Mouse (Mus musculus): ENCODE measurements at regions not wholly inside any gene's neighbourhood (a gene's known extent, or its start where the extent isn't known, plus 50 kb on each side); places are given as distances from the start of the nearest gene placed in this dataset.

DNA sequence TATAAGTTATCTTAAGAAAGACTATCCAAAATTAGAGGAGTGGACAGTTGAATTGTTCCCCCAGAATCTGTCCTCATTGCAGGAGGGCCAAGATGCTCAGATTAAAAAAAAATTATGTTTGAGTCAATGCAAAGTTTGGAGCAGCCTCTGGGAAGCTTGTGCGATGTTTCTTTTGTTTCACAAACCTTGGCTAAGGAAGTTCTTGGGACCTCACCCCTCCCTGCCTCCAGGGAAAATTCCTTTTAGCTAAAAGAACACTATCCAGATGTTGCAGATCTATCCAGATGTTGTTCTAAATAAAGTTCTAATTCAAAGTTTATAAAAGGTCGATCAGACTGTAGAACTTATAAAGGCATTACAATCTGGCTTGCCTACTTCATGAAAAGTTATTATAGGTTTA lies 160.8 kb downstream of the Hira start:
- H3K4me3 ChIP-seq (replicated peaks; ENCODE audit: low read length), result no peak overlapping the region
- no peaks in the 10 kb centered on the region for H3K4me1 ChIP-seq (ENCODE audit: control insufficient read depth, insufficient read depth, low read length)
- H3K9me3 ChIP-seq (ENCODE audit: control insufficient read depth, low read length), result 0 out of 2 replicates have a peak, but pooled peaks cover 4% of the 10 kb centered on the region
- H3K9ac ChIP-seq (ENCODE audit: low read depth, low read length, severe bottlenecking), result no peak overlapping the region
- no peak overlapping the region for H3K27ac ChIP-seq (replicated peaks; ENCODE audit: low read depth, low read length)
- no peak overlapping the region for H3K4me2 ChIP-seq (replicated peaks; ENCODE audit: low read depth, low read length, severe bottlenecking)
- DNase-seq (ENCODE audit: low spot score), result peak; percentile 11
- 59% methylated on average over 2 of the region's 2 CpGs for WGBS
- no peaks in the 10 kb centered on the region for H3K27me3 ChIP-seq (ENCODE audit: control insufficient read depth, insufficient read depth, low read length)
- ATAC-seq (ENCODE audit: low FRiP score, low read depth), result no peak
- no peak for TF ChIP-seq POLR2A (IDR thresholded peaks at IDR 0.05; ENCODE audit: borderline replicate concordance, extremely low read depth, insufficient read depth, insufficient read length)
- no peaks in the 10 kb centered on the region for H3K36me3 ChIP-seq (ENCODE audit: control insufficient read depth, insufficient read depth, low read length)

DNA sequence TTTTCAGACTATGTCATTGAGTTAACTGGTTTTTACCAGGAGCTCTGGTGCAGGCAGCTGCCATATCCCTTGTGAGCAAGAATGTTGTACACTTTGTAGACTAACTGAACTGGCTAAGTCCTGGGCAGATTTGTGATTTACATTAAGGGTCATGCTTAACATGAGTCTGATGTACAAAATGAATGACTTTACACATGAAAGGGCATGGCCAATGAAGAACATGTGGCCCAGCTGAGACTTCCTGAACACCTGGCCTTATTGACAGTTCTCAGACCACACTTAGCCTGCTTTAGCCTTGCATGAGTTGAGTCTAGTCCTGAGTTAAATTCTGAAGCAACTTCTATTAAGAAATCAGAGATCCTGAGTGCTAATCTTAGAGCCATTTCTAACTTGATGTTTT lies 176.0 kb downstream of the Hira start:
- H3K4me1 ChIP-seq (ENCODE audit: control insufficient read depth, insufficient read depth, low read length), result no peaks in the 10 kb centered on the region
- H3K27ac ChIP-seq (replicated peaks; ENCODE audit: low read depth, low read length), result no peak overlapping the region
- H3K9ac ChIP-seq (ENCODE audit: low read depth, low read length, severe bottlenecking), result no peak overlapping the region
- no peak overlapping the region for H3K4me2 ChIP-seq (replicated peaks; ENCODE audit: low read depth, low read length, severe bottlenecking)
- no peak for TF ChIP-seq POLR2A (IDR thresholded peaks at IDR 0.05; ENCODE audit: borderline replicate concordance, extremely low read depth, insufficient read depth, insufficient read length)
- H3K36me3 ChIP-seq (ENCODE audit: control insufficient read depth, insufficient read depth, low read length), result no peaks in the 10 kb centered on the region
- H3K27me3 ChIP-seq (ENCODE audit: control insufficient read depth, insufficient read depth, low read length), result no peaks in the 10 kb centered on the region
- DNase-seq (ENCODE audit: low spot score) (no peak), ATAC-seq (ENCODE audit: low FRiP score, low read depth) (no peak)
- H3K4me3 ChIP-seq (replicated peaks; ENCODE audit: low read length), result no peak overlapping the region
- no peaks in the 10 kb centered on the region for H3K9me3 ChIP-seq (ENCODE audit: control insufficient read depth, low read length)

DNA sequence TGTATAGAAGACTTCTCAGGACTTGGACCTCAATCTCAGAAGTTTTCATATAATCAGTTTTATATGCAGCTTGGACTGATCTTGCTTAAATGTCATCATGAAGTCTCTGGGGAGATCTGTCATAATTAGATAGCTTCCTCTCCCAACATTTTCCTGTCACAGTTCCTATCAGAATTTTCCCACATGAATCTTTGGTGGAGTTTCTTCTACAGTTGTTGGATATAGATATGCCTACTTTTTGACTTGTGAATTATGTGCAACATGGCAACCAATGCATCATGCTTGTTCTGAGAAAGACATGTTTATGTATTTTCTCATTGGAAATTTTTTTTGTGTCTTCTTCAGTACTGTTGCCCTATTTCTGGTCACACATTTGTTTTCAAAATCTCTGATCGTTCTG lies 183.5 kb downstream of the Hira start:
- Histone ChIP-seq H3K9ac (ENCODE audit: low read depth, low read length, severe bottlenecking) (no peak overlapping the region), H3K4me3 (replicated peaks; ENCODE audit: low read length) (no peak overlapping the region), H3K27me3 (ENCODE audit: control insufficient read depth, insufficient read depth, low read length) (no peaks in the 10 kb centered on the region), H3K9me3 (ENCODE audit: control insufficient read depth, low read length) (no peaks in the 10 kb centered on the region), H3K36me3 (ENCODE audit: control insufficient read depth, insufficient read depth, low read length) (no peaks in the 10 kb centered on the region), H3K4me1 (ENCODE audit: control insufficient read depth, insufficient read depth, low read length) (no peaks in the 10 kb centered on the region), H3K4me2 (replicated peaks; ENCODE audit: low read depth, low read length, severe bottlenecking) (no peak overlapping the region), H3K27ac (replicated peaks; ENCODE audit: low read depth, low read length) (no peak overlapping the region)
- no peak for TF ChIP-seq POLR2A (IDR thresholded peaks at IDR 0.05; ENCODE audit: borderline replicate concordance, extremely low read depth, insufficient read depth, insufficient read length)
- 78% methylated on average over 1 of the region's 1 CpGs for WGBS
- no peak for ATAC-seq (ENCODE audit: low FRiP score, low read depth)
- DNase-seq (ENCODE audit: low spot score), result no peak

DNA sequence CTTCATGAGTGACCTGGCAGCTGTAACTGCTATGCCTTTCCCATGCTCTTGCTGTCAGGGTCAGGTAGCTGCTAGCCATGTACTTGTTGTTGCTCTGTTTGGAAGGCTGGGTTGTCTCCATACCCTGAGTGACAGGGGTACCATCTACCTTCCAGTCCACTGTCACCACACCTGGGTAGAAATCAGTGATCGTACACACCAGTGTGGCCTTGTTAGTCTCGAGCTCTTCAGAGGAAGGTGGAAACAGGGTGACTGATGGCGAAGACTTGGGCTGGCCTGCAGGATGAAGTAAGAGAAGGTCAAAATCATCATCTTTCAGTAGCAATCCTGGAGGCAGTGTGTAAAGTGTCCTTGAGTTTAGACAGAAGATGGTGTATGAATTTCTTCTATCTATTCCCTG lies 185.0 kb downstream of the Hira start:
- Histone ChIP-seq H3K4me2 (replicated peaks; ENCODE audit: low read depth, low read length, severe bottlenecking) (no peak overlapping the region), H3K9me3 (ENCODE audit: control insufficient read depth, low read length) (no peaks in the 10 kb centered on the region), H3K27me3 (ENCODE audit: control insufficient read depth, insufficient read depth, low read length) (no peaks in the 10 kb centered on the region), H3K36me3 (ENCODE audit: control insufficient read depth, insufficient read depth, low read length) (no peaks in the 10 kb centered on the region), H3K27ac (replicated peaks; ENCODE audit: low read depth, low read length) (no peak overlapping the region), H3K4me3 (replicated peaks; ENCODE audit: low read length) (no peak overlapping the region), H3K9ac (ENCODE audit: low read depth, low read length, severe bottlenecking) (no peak overlapping the region), H3K4me1 (ENCODE audit: control insufficient read depth, insufficient read depth, low read length) (no peaks in the 10 kb centered on the region)
- ATAC-seq (ENCODE audit: low FRiP score, low read depth) (no peak), DNase-seq (ENCODE audit: low spot score) (no peak)
- TF ChIP-seq POLR2A (IDR thresholded peaks at IDR 0.05; ENCODE audit: borderline replicate concordance, extremely low read depth, insufficient read depth, insufficient read length), result no peak
- WGBS, result 84% methylated on average over 3 of the region's 3 CpGs

DNA sequence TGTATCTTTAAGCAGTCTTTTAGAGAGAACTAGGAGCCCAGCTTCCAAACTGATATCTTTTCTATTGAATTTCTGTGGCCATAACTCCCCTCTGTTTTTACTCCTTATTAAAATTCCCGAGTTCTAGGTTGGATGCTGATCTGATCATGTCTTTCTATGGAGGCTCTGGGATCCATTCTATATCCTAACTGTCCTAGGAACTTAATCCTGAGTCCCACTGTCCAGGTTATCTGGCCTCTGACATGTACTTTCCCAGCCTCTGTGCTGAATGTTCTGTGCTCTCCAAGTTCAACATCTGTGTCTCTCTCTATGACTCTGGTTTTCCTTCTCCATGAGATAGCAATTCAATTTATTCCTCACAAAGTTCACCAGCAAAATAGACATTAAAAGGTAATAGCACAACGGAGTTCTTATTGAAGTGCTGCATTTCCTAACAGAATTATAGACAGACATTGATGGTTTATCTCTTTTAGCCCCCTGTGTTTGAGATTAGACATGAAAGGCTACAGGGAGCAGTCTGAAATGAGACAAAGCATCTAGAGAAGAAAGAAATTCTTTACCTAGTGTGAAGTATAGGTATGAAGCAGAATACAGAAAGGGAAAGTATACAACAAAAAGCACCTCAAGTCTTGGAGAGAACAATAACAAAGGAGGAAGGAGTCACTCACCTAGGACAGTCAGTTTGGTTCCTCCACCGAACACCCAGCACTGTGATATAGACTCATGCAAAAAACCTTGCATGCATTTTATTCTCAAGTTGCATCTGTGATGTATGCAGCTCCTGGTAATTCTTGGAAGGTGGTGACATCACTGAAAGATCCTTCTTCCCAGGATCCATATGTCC lies 185.9 kb downstream of the Hira start:
- no peak overlapping the region for H3K27ac ChIP-seq (replicated peaks; ENCODE audit: low read depth, low read length)
- WGBS, result 65% methylated on average over 3 of the region's 3 CpGs

More for the DNA sequence above, 185.9 kb downstream of the Hira start:
- no peak for TF ChIP-seq POLR2A (IDR thresholded peaks at IDR 0.05; ENCODE audit: borderline replicate concordance, extremely low read depth, insufficient read depth, insufficient read length)
- H3K36me3 ChIP-seq (ENCODE audit: control insufficient read depth, insufficient read depth, low read length), result no peaks in the 10 kb centered on the region
- H3K4me1 ChIP-seq (ENCODE audit: control insufficient read depth, insufficient read depth, low read length), result no peaks in the 10 kb centered on the region
- H3K4me2 ChIP-seq (replicated peaks; ENCODE audit: low read depth, low read length, severe bottlenecking), result no peak overlapping the region
- no peak for DNase-seq (ENCODE audit: low spot score)
- no peak overlapping the region for H3K4me3 ChIP-seq (replicated peaks; ENCODE audit: low read length)
- no peak for ATAC-seq (ENCODE audit: low FRiP score, low read depth)
- H3K9ac ChIP-seq (ENCODE audit: low read depth, low read length, severe bottlenecking), result no peak overlapping the region
- no peaks in the 10 kb centered on the region for H3K27me3 ChIP-seq (ENCODE audit: control insufficient read depth, insufficient read depth, low read length)
- H3K9me3 ChIP-seq (ENCODE audit: control insufficient read depth, low read length), result no peaks in the 10 kb centered on the region
